Mouse (Mus musculus): ENCODE results near the gene P2ry6.

P2ry6 gene

DNA sequence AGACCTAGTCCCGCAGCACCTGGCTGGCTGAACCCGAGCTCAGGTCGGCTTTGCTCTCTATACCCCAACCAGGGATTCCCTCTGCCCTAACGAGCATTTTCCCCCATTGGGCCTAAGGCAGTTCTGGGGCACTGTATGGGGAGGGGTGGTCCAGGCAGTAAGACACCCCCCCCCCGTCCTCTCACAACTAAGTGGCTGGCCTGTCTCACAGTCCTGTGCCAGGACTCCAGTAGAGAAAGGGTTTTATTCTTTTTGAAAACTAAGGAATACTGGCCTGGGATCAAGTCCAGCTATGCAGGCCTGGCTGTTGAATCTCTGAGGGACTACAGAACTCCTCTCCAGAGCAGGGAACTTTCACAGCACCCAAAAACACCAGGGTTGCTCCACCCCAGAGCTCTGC lies 59.2 kb downstream of the P2ry6 start:
- no peak for DNase-seq (ENCODE audit: low spot score)

DNA sequence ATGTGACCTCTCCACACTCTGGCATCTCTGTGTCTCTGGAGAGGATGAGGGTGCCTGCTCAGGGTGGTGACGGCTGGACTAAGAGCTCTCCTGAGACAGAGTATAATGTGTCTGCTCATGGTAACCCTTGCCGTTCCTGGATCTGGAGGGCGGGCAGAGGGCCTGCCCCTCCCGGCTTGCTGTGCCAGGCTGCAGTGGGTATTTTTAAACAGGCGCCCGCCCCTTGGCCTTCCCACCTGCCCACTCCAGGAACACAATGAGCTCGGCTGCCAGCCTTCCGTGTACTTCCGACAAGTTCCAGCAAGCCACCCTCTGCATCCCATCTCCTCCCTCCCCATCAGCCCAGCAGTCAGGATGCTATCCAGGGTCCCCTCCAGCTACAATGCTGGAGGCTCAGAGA lies 62.7 kb downstream of the P2ry6 start:
- DNase-seq (ENCODE audit: low spot score) = no peak

DNA sequence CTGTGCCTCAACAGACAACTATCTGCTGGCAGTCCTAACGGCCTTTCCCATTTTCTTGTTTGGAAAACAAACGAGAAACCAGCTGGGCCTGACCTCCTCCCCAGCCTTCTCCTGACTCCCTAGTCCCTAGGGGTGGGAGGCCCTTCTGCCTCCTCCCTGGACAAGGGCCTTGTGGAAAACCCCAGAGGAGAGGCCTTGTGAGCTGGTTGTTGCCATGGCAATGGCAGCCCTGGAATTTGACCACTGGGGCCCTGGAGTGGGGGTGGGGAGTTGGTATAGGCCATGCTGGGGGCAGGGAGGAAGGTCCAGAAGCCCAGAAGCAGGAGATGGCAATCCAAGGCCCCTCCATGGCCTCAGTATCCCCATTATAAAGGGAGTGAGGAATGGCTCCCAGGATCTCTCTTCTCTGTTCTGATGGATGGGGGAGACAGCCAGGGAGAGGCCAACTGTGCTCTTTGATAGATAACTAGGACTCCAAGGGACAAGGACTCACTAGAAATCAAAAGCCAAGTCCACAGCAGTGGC lies 63.1 kb downstream of the P2ry6 start:
- no peak for DNase-seq (ENCODE audit: low spot score)

DNA sequence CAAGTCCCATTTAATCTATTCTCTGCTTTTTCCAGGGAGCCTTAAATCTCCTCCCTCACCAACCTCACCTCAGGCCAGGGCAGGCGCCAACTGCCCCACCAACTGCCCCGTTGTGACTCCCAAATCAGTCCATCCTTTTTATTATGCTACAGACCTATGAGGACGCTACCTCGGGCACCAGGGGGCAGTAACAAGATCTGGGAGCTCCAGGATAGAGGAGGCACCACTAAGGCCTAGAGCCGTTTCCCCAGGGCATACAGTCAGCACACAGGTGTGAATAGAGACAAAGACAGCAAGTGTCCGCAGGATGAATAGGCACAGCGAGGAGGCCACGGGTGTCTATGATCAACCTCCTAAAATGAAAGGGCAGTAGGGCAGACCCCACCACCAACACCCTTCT lies 65.9 kb downstream of the P2ry6 start:
- no peak for DNase-seq (ENCODE audit: low spot score)

DNA sequence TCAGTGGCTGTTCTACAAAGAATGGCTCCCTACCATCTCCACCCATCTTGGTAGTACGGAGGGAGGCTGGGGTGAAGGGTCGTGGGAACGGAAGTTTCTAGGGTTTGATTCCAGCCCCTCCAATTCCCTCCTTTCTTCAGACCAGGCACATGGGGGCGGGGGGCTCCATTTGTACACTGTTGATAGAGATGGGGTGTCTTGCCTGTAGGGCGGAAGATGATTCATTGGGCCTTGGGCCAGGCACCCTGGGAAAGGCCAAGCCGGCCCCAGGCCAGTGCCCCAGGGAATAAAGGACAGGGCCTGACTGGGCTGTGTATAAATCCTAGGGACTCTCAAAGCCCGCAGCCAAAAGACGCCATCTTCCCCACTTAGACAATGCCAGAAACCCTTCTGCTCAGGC lies 66.4 kb downstream of the P2ry6 start:
- DNase-seq (ENCODE audit: low spot score) = no peak

DNA sequence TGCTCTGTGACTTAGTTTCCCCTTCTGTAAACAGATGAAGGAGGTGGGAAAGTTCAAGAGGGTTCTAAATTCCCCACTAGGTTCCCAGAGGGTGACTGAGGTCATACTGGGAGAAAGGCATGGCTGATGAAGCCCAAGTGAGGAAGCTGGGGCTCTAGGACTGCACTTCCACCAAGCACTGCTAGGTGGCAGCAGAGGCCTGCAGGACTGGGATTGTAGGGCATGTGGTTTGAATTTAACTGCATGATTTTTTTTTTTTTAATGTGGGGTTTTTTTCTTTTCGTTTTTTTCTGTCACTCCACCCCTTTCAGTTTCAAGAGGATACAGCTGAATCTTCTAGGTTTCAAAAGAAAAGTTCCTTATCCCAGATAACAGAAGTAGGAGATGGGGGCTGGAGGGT lies 67.2 kb downstream of the P2ry6 start:
- peak; percentile 65 for DNase-seq (ENCODE audit: low spot score)

DNA sequence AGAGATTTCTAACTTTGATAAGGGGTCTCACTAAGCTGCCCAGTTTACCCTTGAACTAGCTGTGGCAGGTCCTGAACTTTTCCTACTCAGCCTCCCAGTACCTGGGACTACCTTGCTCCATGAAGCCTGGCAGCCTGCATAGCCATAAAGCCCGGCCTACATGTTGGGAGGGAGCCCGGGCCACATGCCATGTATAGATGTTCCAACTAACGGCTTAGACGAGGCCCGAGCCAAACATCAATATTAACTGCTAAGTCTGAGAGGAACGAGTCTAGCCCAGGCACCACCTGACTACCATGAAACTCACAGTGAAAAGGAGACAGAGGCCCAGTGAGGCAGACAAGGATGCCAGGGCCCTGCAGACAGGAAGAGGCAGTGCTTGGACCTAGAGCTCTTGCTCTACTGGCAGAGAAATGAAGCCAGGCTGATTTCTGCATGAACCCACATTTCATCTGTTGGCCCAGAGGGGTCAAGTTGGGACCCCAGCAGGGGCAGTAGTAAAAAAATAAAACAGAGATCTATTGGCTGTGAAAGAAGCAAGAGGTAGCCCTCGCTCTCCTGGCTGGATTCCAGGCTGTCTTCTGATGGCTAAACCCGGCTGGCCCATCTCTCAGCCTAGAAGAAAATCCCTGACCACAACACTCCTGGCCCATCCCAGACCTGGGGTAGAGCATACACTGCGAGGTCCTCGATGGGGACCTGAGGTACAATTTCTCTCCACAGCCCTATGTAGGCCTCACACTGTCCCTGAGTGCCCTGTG lies 68.2 kb downstream of the P2ry6 start:
- no peak for DNase-seq (ENCODE audit: low spot score)

DNA sequence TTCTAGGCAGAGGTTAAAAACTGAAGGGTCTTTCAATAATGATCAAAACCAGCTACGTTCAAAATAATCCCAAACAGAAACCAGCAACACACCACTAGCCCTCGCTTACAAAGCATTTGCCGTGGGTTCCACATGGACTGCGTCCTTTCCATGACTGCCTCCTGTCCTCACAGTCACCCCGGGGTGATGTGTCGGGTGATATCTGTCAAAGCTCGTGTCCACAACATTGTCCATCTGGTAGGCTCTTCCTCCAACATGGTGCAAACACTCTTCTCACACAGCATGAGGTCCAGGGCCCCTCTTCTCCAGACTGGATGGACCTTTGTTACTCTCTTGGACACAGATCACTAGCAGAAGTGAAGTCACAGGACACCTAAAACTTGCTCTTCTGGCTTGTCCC lies 69.4 kb downstream of the P2ry6 start:
- no peak for DNase-seq (ENCODE audit: low spot score)

DNA sequence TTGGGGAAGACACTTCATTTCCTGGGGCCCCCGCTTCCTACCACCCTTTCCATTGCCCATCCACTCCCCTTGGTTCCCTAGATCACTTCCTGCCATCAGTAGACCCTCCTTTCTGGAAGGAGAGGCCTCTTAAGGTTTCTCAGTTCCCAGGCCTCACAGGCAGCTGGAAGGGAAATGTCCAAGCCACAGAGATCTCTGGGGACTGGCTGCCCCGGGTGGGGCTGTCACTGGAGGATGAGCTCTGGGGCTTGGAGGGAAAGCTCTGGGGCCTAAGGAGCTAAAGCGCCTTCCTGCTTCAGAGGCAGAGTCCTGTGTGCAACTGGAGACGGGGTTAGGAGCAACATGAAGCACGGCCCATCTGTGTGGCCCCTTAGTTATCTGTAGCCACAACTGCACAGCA lies 69.8 kb downstream of the P2ry6 start:
- DNase-seq (ENCODE audit: low spot score) = no peak

DNA sequence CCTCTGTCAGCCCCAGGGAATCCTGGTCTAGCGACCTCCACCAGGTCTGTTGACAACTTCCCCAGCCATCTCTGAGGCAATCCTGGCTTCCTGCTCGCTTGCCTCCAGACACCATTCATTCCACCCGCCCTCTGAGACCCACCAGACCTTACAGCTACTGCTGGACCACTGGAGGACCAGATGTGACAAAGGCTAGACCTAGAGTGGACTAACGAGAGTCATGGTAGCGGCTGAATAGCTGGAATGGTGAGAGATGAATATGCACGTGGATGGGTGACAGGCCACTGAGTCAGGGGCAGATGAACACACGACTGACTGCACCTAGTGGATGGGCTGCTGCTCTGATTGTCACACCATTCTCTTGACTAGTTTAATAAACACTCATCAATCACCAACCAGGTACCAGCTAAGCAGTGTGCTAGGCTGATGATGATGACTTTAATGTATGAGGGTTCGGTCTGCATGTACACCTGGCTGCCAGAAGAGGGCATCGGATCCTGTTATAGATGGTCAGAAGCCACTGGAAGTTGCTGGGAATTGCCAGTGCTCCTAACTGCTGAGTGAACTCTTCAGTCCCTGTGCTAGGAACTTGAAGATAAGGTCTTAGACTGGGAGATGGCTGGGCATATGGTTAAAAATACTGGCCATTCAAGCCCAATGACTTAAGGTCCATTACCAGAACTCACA lies 71.9 kb downstream of the P2ry6 start:
- no peak for DNase-seq (ENCODE audit: low spot score)

DNA sequence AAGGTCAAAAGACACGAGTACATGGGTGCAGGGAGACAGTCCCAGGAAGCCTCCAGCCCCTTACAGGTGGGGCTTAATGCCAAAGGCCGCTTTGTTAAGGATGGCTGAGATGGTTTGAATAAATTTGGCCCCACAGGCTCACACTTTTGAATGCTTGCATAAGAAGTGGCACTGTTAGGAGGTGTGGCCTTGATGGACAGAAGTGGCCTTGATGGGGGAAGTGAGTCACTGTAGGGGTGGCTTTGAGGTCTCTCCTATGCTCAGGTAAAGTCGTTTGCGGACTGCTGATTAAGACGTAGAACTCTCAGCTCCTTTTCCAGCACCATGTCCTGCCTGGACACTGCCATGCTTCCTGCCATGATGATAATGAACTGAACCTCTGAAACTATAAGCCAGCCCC lies 76.6 kb downstream of the P2ry6 start:
- DNase-seq (ENCODE audit: low spot score) = no peak

DNA sequence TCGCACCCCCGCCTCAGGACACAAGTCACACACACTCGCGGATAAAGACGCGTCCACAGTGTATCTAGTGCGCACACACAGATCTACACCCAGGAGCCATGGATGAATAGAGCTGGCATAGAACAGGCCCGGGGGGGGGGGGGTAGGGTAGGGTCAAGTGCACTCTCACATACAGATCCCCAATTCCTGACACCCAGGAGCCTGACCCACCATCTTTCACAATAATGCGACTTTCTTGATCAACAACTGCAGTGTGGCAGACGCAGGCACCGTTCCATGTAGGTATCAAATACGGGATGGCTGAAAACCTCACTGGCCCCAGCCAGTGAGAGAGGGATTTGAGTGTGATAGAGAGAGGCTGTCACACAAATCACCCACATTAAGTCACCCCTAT lies 79.6 kb downstream of the P2ry6 start:
- DNase-seq (ENCODE audit: low spot score) = no peak

DNA sequence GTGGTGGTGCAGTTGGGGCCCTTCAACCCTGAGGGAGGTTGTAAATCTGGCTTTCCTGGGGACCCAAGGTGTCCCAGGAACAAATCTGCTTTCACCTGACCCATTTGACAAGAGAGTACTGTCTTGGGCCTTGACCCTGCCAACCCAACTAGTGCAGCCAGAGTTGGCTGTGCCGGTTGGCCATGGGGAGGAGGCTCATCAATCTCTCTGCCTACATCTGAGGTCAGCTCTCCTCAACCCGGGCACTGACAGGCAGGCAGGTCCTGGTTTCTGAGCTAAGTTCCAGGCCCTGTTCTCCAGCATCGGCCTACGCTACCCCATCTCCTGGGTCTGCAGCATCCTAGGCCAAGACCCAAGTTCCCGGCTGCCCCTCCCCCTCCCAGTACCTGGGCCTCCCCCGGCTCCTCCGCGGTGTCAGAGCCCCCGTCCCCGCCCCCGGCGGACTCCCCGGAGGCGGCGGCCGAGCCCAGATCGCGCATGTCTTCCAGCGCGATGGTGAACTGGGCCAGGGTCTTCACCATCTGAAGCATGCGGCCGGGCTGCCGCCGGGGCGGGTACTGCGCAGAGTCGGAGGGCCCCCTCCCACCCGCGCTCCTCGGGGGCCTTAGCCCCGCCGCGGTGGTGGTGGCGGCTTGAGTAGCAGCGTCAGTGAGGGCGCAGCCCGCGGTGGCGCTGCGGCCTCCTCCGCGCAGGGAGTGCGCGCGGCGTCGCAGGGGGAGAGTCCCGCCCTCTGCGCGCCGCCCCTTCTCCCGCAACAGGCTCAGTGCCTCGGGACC lies 80.2 kb downstream of the P2ry6 start:
- DNase-seq (ENCODE audit: low spot score) = no peak

DNA sequence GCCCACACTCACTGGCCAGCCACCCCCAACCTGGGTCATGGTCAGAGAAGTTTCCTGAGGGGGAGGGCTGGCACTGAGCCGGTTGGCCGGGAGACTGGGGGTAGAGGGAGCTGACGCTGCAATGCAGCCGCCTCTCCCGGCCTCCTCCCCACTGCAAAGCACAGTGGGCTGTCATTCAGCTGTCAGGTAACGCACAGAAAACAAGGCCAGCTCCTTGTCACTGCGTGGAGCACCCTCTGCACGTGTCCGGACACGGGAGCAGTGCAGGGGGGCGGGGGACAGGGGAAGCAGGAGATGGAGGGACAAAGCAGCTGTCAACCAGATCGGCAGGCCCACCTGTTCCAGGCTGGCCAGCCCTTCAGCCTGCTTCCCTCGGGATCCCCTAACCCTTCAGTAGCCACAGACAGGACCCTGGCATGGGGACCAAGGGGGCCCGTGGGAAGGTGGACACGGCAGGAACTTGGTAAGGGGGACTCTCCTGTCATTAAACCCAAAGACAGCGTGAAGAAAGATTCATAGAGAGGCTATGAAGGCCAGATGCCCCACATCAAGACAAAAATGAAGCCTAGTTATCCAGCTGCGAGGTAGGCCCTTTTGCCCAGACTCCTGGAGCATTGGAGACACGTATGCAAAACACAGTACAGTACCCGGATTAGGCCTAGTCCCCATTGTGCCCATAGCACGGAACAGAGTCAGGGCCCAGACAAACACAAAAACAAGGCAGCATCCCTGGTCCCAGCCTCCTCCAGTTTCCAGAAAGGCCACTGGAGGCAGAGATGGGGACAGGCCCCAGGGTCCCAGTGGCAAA lies 81.0 kb downstream of the P2ry6 start:
- DNase-seq (ENCODE audit: low spot score) = no peak

Data from ovary, postnatal 10 days (tissue).